Mouse (Mus musculus) CH12.LX (cell line): ENCODE results near the gene Mvp. TPM values are rescaled to one million over a fixed set of nuclear protein-coding genes. Genes with fewer than 3 reads are reported as not detected.

ENCODE experiments used
- DNase-seq: peaks from one replicate; pipeline ENCODE4 v3.0.0-alpha.2; 2013; ENCODE audit errors: extremely low read depth
- H3K27ac ChIP-seq: 2 replicates; pipeline ENCODE4 v1.5.1; 2012; ENCODE audit warnings: low read depth, mild to moderate bottlenecking, control low read depth, moderate library complexity; ENCODE audit not compliant: insufficient read depth
- H3K27me3 ChIP-seq: replicated peaks from 2 replicates; pipeline ENCODE3; 2012; ENCODE audit warnings: inconsistent platforms
- H3K36me3 ChIP-seq, 2 experiments: replicated peaks in 1 of 2; 2 replicates each; pipeline versions ENCODE3 to v1.6.1; 2012; ENCODE audit warnings: inconsistent platforms in 1 of 2, low read length in 1 of 2, mild to moderate bottlenecking in 1 of 2, mixed read lengths in 1 of 2, moderate library complexity in 1 of 2; ENCODE audit not compliant: control insufficient read depth in 1 of 2, insufficient read depth in 1 of 2
- H3K4me1 ChIP-seq, 2 experiments: 2 replicates each; pipeline ENCODE4 v1.6.1; 2012; ENCODE audit warnings: inconsistent platforms in 1 of 2, moderate library complexity in 1 of 2; ENCODE audit not compliant: insufficient read depth in 2 of 2, control insufficient read depth in 1 of 2
- H3K4me2 ChIP-seq: 2 replicates; pipeline ENCODE4 v1.6.1; 2012; ENCODE audit warnings: low read depth, mild to moderate bottlenecking, control low read depth; ENCODE audit not compliant: poor library complexity, insufficient read depth, severe bottlenecking
- H3K4me3 ChIP-seq, 3 experiments: fragments of 150-350 bp in 1 of 3; sonication (generic) in 1 of 3; replicated peaks in 1 of 3; 2 replicates each; pipeline versions ENCODE3 to v1.5.1; 2011 to 2012; ENCODE audit warnings: low read depth in 2 of 3, low read length in 2 of 3, mild to moderate bottlenecking in 2 of 3, moderate library complexity in 2 of 3, control low read depth in 1 of 3, improper control_type of control experiment in 1 of 3, inconsistent platforms in 1 of 3, mixed read lengths in 1 of 3; ENCODE audit not compliant: poor library complexity in 1 of 3
- H3K79me2 ChIP-seq: replicated peaks from 2 replicates; pipeline ENCODE4 v1.6.1; 2012; ENCODE audit warnings: mild to moderate bottlenecking, moderate library complexity; ENCODE audit not compliant: control insufficient read depth, poor library complexity, insufficient read depth, severe bottlenecking; ENCODE audit errors: extremely low read depth
- H3K9ac ChIP-seq: 2 replicates; pipeline ENCODE4 v1.6.1; 2012; ENCODE audit warnings: low read depth, mild to moderate bottlenecking, control low read depth, moderate library complexity; ENCODE audit not compliant: insufficient read depth
- H3K9me3 ChIP-seq: replicated peaks from 2 replicates; pipeline ENCODE3; 2012; ENCODE audit warnings: low read length, inconsistent platforms, mixed read lengths
- BHLHE40 ChIP-seq: IDR thresholded peaks from 2 replicates; pipeline ENCODE4 v1.6.1; 2011; ENCODE audit warnings: mild to moderate bottlenecking, low read depth, low read length, improper control_type of control experiment
- CHD1 ChIP-seq: IDR thresholded peaks from 2 replicates; pipeline ENCODE4 v1.6.1; 2012; ENCODE audit warnings: low read depth, low read length, improper control_type of control experiment, inconsistent platforms
- CTCF ChIP-seq, 2 experiments: IDR thresholded peaks in 1 of 2; conservative IDR thresholded peaks in 1 of 2; 2 replicates each; pipeline ENCODE4 v1.5.1; 2011 to 2012; ENCODE audit warnings: low read depth in 2 of 2, low read length in 2 of 2, improper control_type of control experiment in 1 of 2, inconsistent platforms in 1 of 2, mild to moderate bottlenecking in 1 of 2, moderate library complexity in 1 of 2
- E2F4 ChIP-seq: IDR thresholded peaks from 2 replicates; pipeline ENCODE4 v1.6.1; 2011; ENCODE audit warnings: low read depth, low read length, improper control_type of control experiment; ENCODE audit not compliant: insufficient replicate concordance
- ELF1 ChIP-seq: IDR thresholded peaks from 2 replicates; pipeline ENCODE4 v1.6.1; 2014; ENCODE audit warnings: low read depth, mild to moderate bottlenecking, inconsistent platforms, low read length, improper control_type of control experiment
- EP300 ChIP-seq: IDR thresholded peaks from 2 replicates; pipeline ENCODE4 v1.6.1; 2011; ENCODE audit warnings: low read length, improper control_type of control experiment
- GABPA ChIP-seq: IDR thresholded peaks from 2 replicates; pipeline ENCODE4 v1.6.1; 2012; ENCODE audit warnings: low read depth, low read length, improper control_type of control experiment, inconsistent platforms; ENCODE audit not compliant: insufficient replicate concordance
- JUN ChIP-seq: IDR thresholded peaks from 2 replicates; pipeline ENCODE4 v1.6.1; 2011; ENCODE audit warnings: low read depth, mild to moderate bottlenecking, low read length, improper control_type of control experiment, moderate library complexity; ENCODE audit not compliant: insufficient read depth
- KAT2A ChIP-seq: IDR thresholded peaks from 2 replicates; pipeline ENCODE4 v1.6.1; 2012; ENCODE audit warnings: low read length, improper control_type of control experiment, inconsistent platforms; ENCODE audit not compliant: insufficient replicate concordance
- MAFK ChIP-seq: IDR thresholded peaks from 2 replicates; pipeline ENCODE4 v1.6.1; 2011; ENCODE audit warnings: low read length, improper control_type of control experiment; ENCODE audit not compliant: insufficient replicate concordance
- MAX ChIP-seq: IDR thresholded peaks from 2 replicates; pipeline ENCODE4 v1.6.1; 2011; ENCODE audit warnings: low read length, improper control_type of control experiment
- MAZ ChIP-seq: IDR thresholded peaks from 2 replicates; pipeline ENCODE4 v1.6.1; 2012; ENCODE audit warnings: low read depth, mild to moderate bottlenecking, inconsistent platforms, low read length, improper control_type of control experiment, moderate library complexity
- MEF2A ChIP-seq: IDR thresholded peaks from 2 replicates; pipeline ENCODE4 v1.6.1; 2014; ENCODE audit warnings: low read depth, mild to moderate bottlenecking, inconsistent platforms, low read length, improper control_type of control experiment, borderline replicate concordance
- MXI1 ChIP-seq: IDR thresholded peaks from 2 replicates; pipeline ENCODE4 v1.6.1; 2011; ENCODE audit warnings: mild to moderate bottlenecking, low read depth, low read length, improper control_type of control experiment
- MYC ChIP-seq: IDR thresholded peaks from 2 replicates; pipeline ENCODE4 v1.6.1; 2011; ENCODE audit warnings: low read depth, mild to moderate bottlenecking, improper control_type of control experiment, low read length
- NELFE ChIP-seq: IDR thresholded peaks from 2 replicates; pipeline ENCODE4 v1.6.1; 2011; ENCODE audit warnings: low read depth, low read length, improper control_type of control experiment
- NRF1 ChIP-seq: IDR thresholded peaks from 2 replicates; pipeline ENCODE4 v1.6.1; 2014; ENCODE audit warnings: low read depth, mild to moderate bottlenecking, inconsistent platforms, low read length, improper control_type of control experiment, moderate library complexity
- POLR2A ChIP-seq: IDR thresholded peaks from 2 replicates; pipeline ENCODE4 v1.6.1; 2011; ENCODE audit warnings: low read depth, mild to moderate bottlenecking, improper control_type of control experiment, low read length
- POLR2AphosphoS2 ChIP-seq: IDR thresholded peaks from 2 replicates; pipeline ENCODE4 v1.6.1; 2011; ENCODE audit warnings: low read depth, low read length, improper control_type of control experiment
- USF1 ChIP-seq: IDR thresholded peaks from 2 replicates; pipeline ENCODE4 v1.6.1; 2014; ENCODE audit warnings: low read depth, mild to moderate bottlenecking, inconsistent platforms, low read length, improper control_type of control experiment
- ZMIZ1 ChIP-seq: IDR thresholded peaks from 2 replicates; pipeline ENCODE4 v1.6.1; 2012; ENCODE audit warnings: low read depth, mild to moderate bottlenecking, inconsistent platforms, low read length, improper control_type of control experiment
- dilution Hi-C: fragments of 300-500 bp; cut with MboI; formaldehyde crosslinking; loops from 2 replicates; pipeline ENCODE4 v1.14.3; 2020; ENCODE audit warnings: low sequenced_read_pairs; ENCODE audit not compliant: extremely low pct_unique_long_range_greater_than_20kb, extremely low pct_ligation_motif_present
- in situ Hi-C: fragments of 300-500 bp; cut with MboI; formaldehyde crosslinking; loops from 3 replicates; pipeline ENCODE4 v1.14.3; 2019; ENCODE audit warnings: low sequenced_read_pairs, low pct_ligation_motif_present, low pct_unique_long_range_greater_than_20kb, mixed read lengths
- polyA plus RNA-seq: library from polyadenylated mRNA; unstranded; fragments of >175 nt; gene quantifications from 2 replicates; pipeline ENCODE4 v1.2.1, GENCODE M21; 2012; ENCODE audit warnings: low read depth; ENCODE audit not compliant: insufficient read length
- total RNA-seq, 2 experiments: library from RNA; depleted of rRNA; stranded (reverse); fragments of 300-350 nt in 1 of 2; fragments of >200 nt in 1 of 2; gene quantifications; 2 replicates each; pipeline ENCODE4 v1.2.3; 2012 to 2014

The Mvp gene
- total and polyA plus RNA-seq, 3 experiments = 33.3 to 53.7 (median 52.1) TPM

GRCm38 (mm10) chr7:126975950-126976866 is 38.2 kb downstream of the Mvp start, which contains the start of gene Cdiptos (continued):
- TF ChIP-seq MXI1 (peak; percentile 91), NRF1 (peak; percentile 62), MYC (peak; percentile 93), MAZ (no peak; the same call in 1 of the 2 replicates), CHD1 (peak; percentile 100), KAT2A (0 out of 2 replicates have a peak, but pooled peaks have one; percentile 64), NELFE (no peak), ELF1 (peak; percentile 77), MAFK (no peak), MAX (peak; percentile 93), USF1 (no peak), MEF2A (peak; percentile 87), BHLHE40 (no peak; the same call in 1 of the 2 replicates), JUN (no peak)

- peaks cover 17% of the 10 kb centered on the region for H3K79me2 ChIP-seq
- no peak for DNase-seq
These were observed 38.7 kb downstream of the Mvp start, which contains the start of gene Cdipt for GRCm38 (mm10) chr7:126975893-126975949. Gene Cdipt, plus strand, starts transcription at chr7:126975914.

GRCm38 (mm10) chr7:126975493-126975892 is 38.9 kb downstream of the Mvp start:
- H3K27ac ChIP-seq = no peak overlapping the region
- H3K9ac ChIP-seq = peak overlapping the region; percentile 49; the same call in 1 of the 2 replicates
- H3K4me3 ChIP-seq = peak overlapping the region; percentile 41 to 97 (median 56)
- H3K27me3 ChIP-seq = no peaks in the 10 kb centered on the region
- peaks cover 9 to 38% of the 10 kb centered on the region in 2 experiments for H3K4me1 ChIP-seq
- in situ Hi-C loops = loop anchor here (25.0 kb wide), 1 partner anchor 812 kb away; the partner anchor contains the start of genes Gm49388 and Setd1a
- H3K36me3 ChIP-seq = peaks cover 34 to 60% of the 10 kb centered on the region in 2 experiments
- no peak for DNase-seq
- H3K4me2 ChIP-seq = peak overlapping the region; percentile 50
- peaks cover 17% of the 10 kb centered on the region for H3K79me2 ChIP-seq
- H3K9me3 ChIP-seq = no peaks in the 10 kb centered on the region
- TF ChIP-seq MEF2A = no peak
- TF ChIP-seq POLR2A = no peak
- no peak for TF ChIP-seq EP300
- no peak for TF ChIP-seq GABPA
- no peak for TF ChIP-seq E2F4
- TF ChIP-seq POLR2AphosphoS2 = no peak
- TF ChIP-seq CTCF (conservative IDR thresholded peaks at IDR 0.05 in 1 of 2, IDR thresholded peaks at IDR 0.05 in 1 of 2; ENCODE audit: low read depth in 2 of 2, low read length in 2 of 2) = no peak
- dilution Hi-C loops = no loop called here

More at GRCm38 (mm10) chr7:126975893-126975949, 38.7 kb downstream of the Mvp start, which contains the start of gene Cdipt:
- no peak for TF ChIP-seq MAX
- TF ChIP-seq BHLHE40 = no peak
- no peak for TF ChIP-seq ZMIZ1
- no peak for TF ChIP-seq POLR2A
- H3K27me3 ChIP-seq = no peaks in the 10 kb centered on the region
- H3K4me2 ChIP-seq = peak within 1 kb of the TSS; percentile 76
- peak within 1 kb of the TSS; percentile 54; the same call in 1 of the 2 replicates for H3K27ac ChIP-seq
- peak within 1 kb of the TSS; percentile 76 to 98 (median 97) for H3K4me3 ChIP-seq
- dilution Hi-C loops (no loop called here), in situ Hi-C loops (loop anchor here (25.0 kb wide), 1 partner anchor 812 kb away; the partner anchor contains the start of genes Gm49388 and Setd1a)
- H3K4me1 ChIP-seq = peaks cover 10 to 38% of the 10 kb centered on the region in 2 experiments
- H3K9ac ChIP-seq = peak within 1 kb of the TSS; percentile 89
- peaks cover 33 to 60% of the 10 kb centered on the region in 2 experiments for H3K36me3 ChIP-seq
- no peaks in the 10 kb centered on the region for H3K9me3 ChIP-seq
